Mouse (Mus musculus) megakaryocyte, embryonic 14.5 days (primary cell): ENCODE data around the gene Jagn1. TPM values are rescaled to one million over a fixed set of nuclear protein-coding genes. Genes with fewer than 3 reads are reported as not detected.

Experiments
- H3K27me3 ChIP-seq: replicated peaks from 2 replicates; pipeline ENCODE3; 2012; ENCODE audit warnings: inconsistent platforms
- H3K36me3 ChIP-seq: replicated peaks from 2 replicates; pipeline ENCODE3; 2012; ENCODE audit warnings: low read length, inconsistent platforms, mixed read lengths
- H3K4me1 ChIP-seq: 2 replicates; pipeline ENCODE4 v1.6.1; 2012; ENCODE audit warnings: inconsistent platforms
- H3K4me3 ChIP-seq: replicated peaks from 2 replicates; pipeline ENCODE3; 2012; ENCODE audit warnings: moderate library complexity, mild to moderate bottlenecking, inconsistent platforms
- H3K9me3 ChIP-seq: 2 replicates; pipeline ENCODE4 v1.6.1; 2012; ENCODE audit warnings: inconsistent platforms
- FLI1 ChIP-seq: IDR thresholded peaks from 2 replicates; pipeline ENCODE4 v1.6.1; 2012; ENCODE audit warnings: low read length, inconsistent platforms, mixed read lengths
- GATA1 ChIP-seq: IDR thresholded peaks from 3 replicates; pipeline ENCODE4 v1.6.1; 2012; ENCODE audit warnings: mixed read lengths, low read length, inconsistent platforms, borderline replicate concordance
- polyA plus RNA-seq: library from polyadenylated mRNA; stranded (reverse); fragments of >175 nt; gene quantifications from 2 replicates; pipeline ENCODE4 v1.2.3, GENCODE M21; 2012; ENCODE audit warnings: low replicate concordance; ENCODE audit not compliant: insufficient read depth

Gene Jagn1
- polyA plus RNA-seq, 1 experiment = 10.3 TPM

- no peaks in the 10 kb centered on the region for H3K9me3 ChIP-seq
- TF ChIP-seq GATA1 (no peak), FLI1 (no peak)
Observed at GRCm38 (mm10) chr6:113483100-113483615, 40.8 kb downstream of the Jagn1 start, which contains the start of gene Creld1. Gene Creld1 (plus strand): TSS chr6:113483297.

GRCm38 (mm10) chr6:113483729-113484128 lies 41.4 kb downstream of the Jagn1 start:
- TF ChIP-seq GATA1 = no peak
- TF ChIP-seq FLI1 = no peak
- H3K4me3 ChIP-seq = peak overlapping the region; percentile 98
- H3K27me3 ChIP-seq = peaks cover 16% of the 10 kb centered on the region
- no peaks in the 10 kb centered on the region for H3K9me3 ChIP-seq
- H3K36me3 ChIP-seq = peaks cover 38% of the 10 kb centered on the region
- H3K4me1 ChIP-seq = peaks cover 81% of the 10 kb centered on the region

More at GRCm38 (mm10) chr6:113483100-113483615, 40.8 kb downstream of the Jagn1 start, which contains the start of gene Creld1:
- peaks cover 18% of the 10 kb centered on the region for H3K27me3 ChIP-seq
- H3K4me1 ChIP-seq = peaks cover 75% of the 10 kb centered on the region
- peaks cover 33% of the 10 kb centered on the region for H3K36me3 ChIP-seq
- H3K4me3 ChIP-seq = peak within 1 kb of the TSS; percentile 98

- Histone ChIP-seq H3K4me3 (no peak overlapping the region), H3K27me3 (no peaks in the 10 kb centered on the region), H3K4me1 (peaks cover 61% of the 10 kb centered on the region), H3K9me3 (no peaks in the 10 kb centered on the region), H3K36me3 (peaks cover 72% of the 10 kb centered on the region)
- no peak; the same call in 2 of the 3 replicates for TF ChIP-seq GATA1
- no peak for TF ChIP-seq FLI1
Observed at GRCm38 (mm10) chr6:113487125-113487576, 44.8 kb downstream of the Jagn1 start.

- peaks cover 89% of the 10 kb centered on the region for H3K36me3 ChIP-seq
- no peak overlapping the region for H3K4me3 ChIP-seq
- TF ChIP-seq GATA1 = no peak
- no peak for TF ChIP-seq FLI1
- no peaks in the 10 kb centered on the region for H3K27me3 ChIP-seq
- H3K4me1 ChIP-seq = peaks cover 68% of the 10 kb centered on the region
- H3K9me3 ChIP-seq = no peaks in the 10 kb centered on the region
Observed at GRCm38 (mm10) chr6:113489410-113489809, 47.0 kb downstream of the Jagn1 start.

- Histone ChIP-seq H3K4me1 (peaks cover 56% of the 10 kb centered on the region), H3K9me3 (no peaks in the 10 kb centered on the region), H3K36me3 (peaks cover 69% of the 10 kb centered on the region), H3K27me3 (peaks cover 19% of the 10 kb centered on the region), H3K4me3 (no peak overlapping the region)
- no peak for TF ChIP-seq FLI1
- no peak for TF ChIP-seq GATA1
Observed at GRCm38 (mm10) chr6:113492101-113492864, 49.9 kb downstream of the Jagn1 start.

GRCm38 (mm10) chr6:113494258-113494788 lies 52.0 kb downstream of the Jagn1 start:
- H3K9me3 ChIP-seq = no peaks in the 10 kb centered on the region
- H3K4me3 ChIP-seq = peak overlapping the region; percentile 92
- peaks cover 28% of the 10 kb centered on the region for H3K27me3 ChIP-seq
- TF ChIP-seq FLI1 = no peak
- no peak for TF ChIP-seq GATA1
- H3K36me3 ChIP-seq = peaks cover 48% of the 10 kb centered on the region
- H3K4me1 ChIP-seq = peaks cover 44% of the 10 kb centered on the region

GRCm38 (mm10) chr6:113495071-113495675 lies 52.8 kb downstream of the Jagn1 start:
- Histone ChIP-seq H3K4me3 (peak overlapping the region; percentile 92), H3K27me3 (peaks cover 33% of the 10 kb centered on the region), H3K9me3 (no peaks in the 10 kb centered on the region), H3K4me1 (peaks cover 50% of the 10 kb centered on the region), H3K36me3 (peaks cover 40% of the 10 kb centered on the region)
- TF ChIP-seq GATA1 (no peak), FLI1 (no peak)

Other genes starting within 250 kb of the Jagn1 start
- gene Lhfpl4, start 247.2 kb upstream of the Jagn1 start, polyA plus RNA-seq = not detected in 2 replicates
- 479 and 605 TPM in 2 replicates for gene Mtmr14, start 204.7 kb upstream of the Jagn1 start, polyA plus RNA-seq
- 0.43 and 2.3 TPM in 2 replicates for gene Cpne9, start 160.3 kb upstream of the Jagn1 start, polyA plus RNA-seq
- 10.2 and 16.6 TPM in 2 replicates for gene Brpf1, start 135.4 kb upstream of the Jagn1 start, polyA plus RNA-seq
- 13.9 and 21.9 TPM in 2 replicates for gene Ogg1, start 115.6 kb upstream of the Jagn1 start, polyA plus RNA-seq
- gene Camk1, start 98.6 kb upstream of the Jagn1 start, polyA plus RNA-seq = 20.3 and 31.4 TPM in 2 replicates
- 34.8 and 158 TPM in 2 replicates for gene Tada3, start 64.7 kb upstream of the Jagn1 start, polyA plus RNA-seq
- gene Arpc4, start 64.5 kb upstream of the Jagn1 start, polyA plus RNA-seq = 689 and 1,078 TPM in 2 replicates
- 28.0 and 63.9 TPM in 2 replicates for gene Ttll3, start 53.3 kb upstream of the Jagn1 start, polyA plus RNA-seq
- 76.2 and 91.3 TPM in 2 replicates for gene Rpusd3, start 23.2 kb upstream of the Jagn1 start, polyA plus RNA-seq
- not detected in 2 replicates for gene Cidec, start 6.8 kb upstream of the Jagn1 start, polyA plus RNA-seq
- 1.0 TPM in 1 of 2 replicates, not detected in the other for gene Il17re, start 15.9 kb downstream of the Jagn1 start, polyA plus RNA-seq
- 0.25 TPM in 1 of 2 replicates, not detected in the other for gene Il17rc, start 28.9 kb downstream of the Jagn1 start, polyA plus RNA-seq
- gene Creld1, start 40.7 kb downstream of the Jagn1 start, polyA plus RNA-seq = 157 and 220 TPM in 2 replicates
- gene Prrt3, start 59.4 kb downstream of the Jagn1 start, polyA plus RNA-seq = 0.57 TPM in 1 of 2 replicates, not detected in the other
- gene Emc3, start 89.1 kb downstream of the Jagn1 start, polyA plus RNA-seq = 28.9 and 48.3 TPM in 2 replicates
- gene Fancd2, start 89.1 kb downstream of the Jagn1 start, polyA plus RNA-seq = 0.08 and 6.4 TPM in 2 replicates
- gene Fancd2os, start 158.1 kb downstream of the Jagn1 start, polyA plus RNA-seq = not detected in 2 replicates
- gene Brk1, start 162.2 kb downstream of the Jagn1 start, polyA plus RNA-seq = 5.0 and 27.4 TPM in 2 replicates
- gene Vhl, start 181.4 kb downstream of the Jagn1 start, polyA plus RNA-seq = 2.8 and 7.5 TPM in 2 replicates
- 31.8 and 48.4 TPM in 2 replicates for gene Irak2, start 195.9 kb downstream of the Jagn1 start, polyA plus RNA-seq